Mouse (Mus musculus): Measurements from ENCODE around the gene Gm20509. TPM values are rescaled to one million over a fixed set of nuclear protein-coding genes. Genes with fewer than 3 reads are reported as not detected.
"Not testable (repeated sequence)": the region's sequence is repeated elsewhere in the genome, so short reads cannot be mapped to it uniquely, and the experiment has no call there.

Gene Gm20509
- total RNA-seq, 2 experiments from 2014 or later, result not detected

DNA sequence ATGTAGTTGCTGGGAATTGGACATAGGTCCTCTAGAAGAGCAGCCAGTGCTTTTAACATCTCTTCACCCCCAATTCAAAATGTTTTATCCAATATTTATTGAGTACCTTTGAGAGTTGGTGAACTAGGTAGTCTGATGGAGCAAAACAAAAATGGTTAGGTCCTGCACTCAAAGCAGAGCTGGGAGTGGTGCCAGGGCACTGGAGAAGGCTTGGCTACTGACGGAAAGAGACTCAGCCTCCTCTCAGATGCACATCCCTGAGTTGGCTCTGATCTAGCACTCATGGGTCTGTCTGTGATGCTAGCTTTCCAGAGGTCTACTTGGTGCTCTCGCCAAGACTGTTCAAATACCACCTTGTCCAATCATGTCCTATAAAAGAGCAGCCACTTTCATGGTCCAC, 4.4 kb upstream of the Gm20509 start:
- DNase-seq (ENCODE audit: low spot score in 2 of 2), result no peak

DNA sequence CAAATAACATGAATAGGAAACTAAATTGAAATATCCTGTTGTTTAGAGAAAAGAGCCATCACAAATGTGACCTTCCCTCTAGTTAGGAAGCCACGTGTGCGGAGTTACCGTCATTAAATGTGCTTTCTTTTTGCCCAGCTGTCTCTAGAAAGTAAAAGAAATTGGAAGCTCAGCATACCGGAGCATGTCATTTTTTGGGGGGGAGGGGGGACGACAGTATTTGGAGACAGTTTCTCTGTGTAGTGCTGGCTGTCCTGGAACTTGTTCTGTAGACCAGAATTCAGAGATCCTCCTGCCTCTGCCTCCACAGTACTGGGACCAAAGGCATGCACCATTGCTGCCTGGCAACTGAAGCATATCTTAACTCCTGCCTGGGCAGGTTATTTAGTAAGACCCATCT, 734 bp upstream of the Gm20509 start, which contains the start of gene Khdc3:
Khdc3 (plus strand) TSS at position 301 of the 400 bp plus-strand sequence.
- DNase-seq (ENCODE audit: low spot score in 2 of 2), result no peak

DNA sequence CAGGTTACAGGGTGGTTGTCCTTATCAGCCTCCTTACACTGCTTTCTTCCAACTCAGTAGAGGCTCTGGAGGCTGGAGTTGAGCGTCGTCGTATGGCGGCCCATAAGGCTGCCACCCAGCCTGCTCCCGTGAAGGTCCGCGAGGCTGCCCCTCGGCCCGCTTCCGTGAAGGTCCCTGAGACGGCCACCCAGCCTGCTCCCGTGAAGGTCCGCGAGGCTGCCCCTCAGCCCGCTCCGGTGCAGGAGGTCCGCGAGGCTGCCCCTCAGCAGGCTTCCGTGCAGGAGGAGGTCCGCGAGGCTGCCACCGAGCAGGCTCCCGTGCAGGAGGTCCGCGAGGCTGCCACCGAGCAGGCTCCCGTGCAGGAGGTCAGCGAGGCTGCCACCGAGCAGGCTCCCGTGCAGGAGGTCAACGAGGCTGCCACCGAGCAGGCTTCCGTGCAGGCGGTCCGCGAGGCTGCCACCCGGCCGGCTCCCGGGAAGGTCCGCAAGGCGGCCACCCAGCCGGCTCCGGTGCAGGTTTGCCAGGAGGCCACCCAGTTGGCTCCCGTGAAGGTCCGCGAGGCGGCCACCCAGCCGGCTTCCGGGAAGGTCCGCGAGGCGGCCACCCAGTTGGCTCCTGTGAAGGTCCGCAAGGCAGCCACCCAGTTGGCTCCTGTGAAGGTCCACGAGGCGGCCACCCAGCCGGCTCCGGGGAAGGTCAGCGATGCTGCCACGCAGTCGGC, 1.0 kb downstream of the Gm20509 start:
- DNase-seq (ENCODE audit: low spot score in 2 of 2), result peak; percentile 40 to 48

DNA sequence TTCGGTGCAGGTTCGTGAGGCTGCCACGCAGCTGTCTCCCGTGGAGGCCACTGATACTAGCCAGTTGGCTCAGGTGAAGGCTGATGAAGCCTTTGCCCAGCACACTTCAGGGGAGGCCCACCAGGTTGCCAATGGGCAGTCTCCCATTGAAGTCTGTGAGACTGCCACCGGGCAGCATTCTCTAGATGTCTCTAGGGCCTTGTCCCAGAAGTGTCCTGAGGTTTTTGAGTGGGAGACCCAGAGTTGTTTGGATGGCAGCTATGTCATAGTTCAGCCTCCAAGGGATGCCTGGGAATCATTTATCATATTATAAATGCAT, 1.6 kb downstream of the Gm20509 start:
- DNase-seq (ENCODE audit: low spot score in 2 of 2), result no peak

DNA sequence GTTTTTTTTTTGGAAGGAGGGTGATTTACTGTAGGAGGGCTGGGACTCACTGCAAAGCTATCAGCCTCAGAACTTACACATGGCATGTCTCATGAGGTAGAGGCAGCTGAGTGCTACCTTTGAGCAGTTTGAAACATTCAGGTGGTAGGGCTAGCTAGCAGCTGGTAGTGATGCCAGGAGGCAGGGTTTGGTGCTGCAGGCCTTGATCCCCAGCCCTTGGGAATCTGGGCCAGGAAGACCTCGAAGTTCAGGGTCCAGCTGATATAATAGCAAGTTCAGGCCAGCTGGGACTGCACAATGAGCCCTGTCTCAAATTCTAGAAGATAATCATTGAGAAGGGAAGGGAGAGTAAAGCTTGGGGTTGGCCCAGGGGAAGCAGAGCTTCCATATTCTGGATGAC, 2.9 kb downstream of the Gm20509 start:
- no peak for DNase-seq (ENCODE audit: low spot score in 2 of 2)

DNA sequence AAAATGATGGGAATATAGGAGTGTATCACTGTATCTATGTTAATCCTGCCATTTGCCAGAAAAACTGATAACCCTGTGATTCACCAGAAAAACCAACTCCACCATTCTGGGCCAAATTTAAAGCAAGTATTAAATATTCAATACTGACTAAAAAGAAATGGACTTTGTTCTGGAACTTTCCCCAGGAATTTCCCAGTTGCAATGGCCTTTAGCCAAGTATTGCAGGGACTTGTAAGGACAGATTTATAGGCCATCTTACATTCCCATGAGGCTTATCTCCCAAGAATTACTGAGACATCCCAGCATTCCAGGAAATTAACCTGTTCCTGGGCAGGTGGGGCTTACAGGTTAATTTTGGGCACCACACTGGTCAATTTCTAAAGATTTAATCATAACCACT, 3.5 kb downstream of the Gm20509 start:
- DNase-seq (ENCODE audit: low spot score in 2 of 2), result no peak

DNA sequence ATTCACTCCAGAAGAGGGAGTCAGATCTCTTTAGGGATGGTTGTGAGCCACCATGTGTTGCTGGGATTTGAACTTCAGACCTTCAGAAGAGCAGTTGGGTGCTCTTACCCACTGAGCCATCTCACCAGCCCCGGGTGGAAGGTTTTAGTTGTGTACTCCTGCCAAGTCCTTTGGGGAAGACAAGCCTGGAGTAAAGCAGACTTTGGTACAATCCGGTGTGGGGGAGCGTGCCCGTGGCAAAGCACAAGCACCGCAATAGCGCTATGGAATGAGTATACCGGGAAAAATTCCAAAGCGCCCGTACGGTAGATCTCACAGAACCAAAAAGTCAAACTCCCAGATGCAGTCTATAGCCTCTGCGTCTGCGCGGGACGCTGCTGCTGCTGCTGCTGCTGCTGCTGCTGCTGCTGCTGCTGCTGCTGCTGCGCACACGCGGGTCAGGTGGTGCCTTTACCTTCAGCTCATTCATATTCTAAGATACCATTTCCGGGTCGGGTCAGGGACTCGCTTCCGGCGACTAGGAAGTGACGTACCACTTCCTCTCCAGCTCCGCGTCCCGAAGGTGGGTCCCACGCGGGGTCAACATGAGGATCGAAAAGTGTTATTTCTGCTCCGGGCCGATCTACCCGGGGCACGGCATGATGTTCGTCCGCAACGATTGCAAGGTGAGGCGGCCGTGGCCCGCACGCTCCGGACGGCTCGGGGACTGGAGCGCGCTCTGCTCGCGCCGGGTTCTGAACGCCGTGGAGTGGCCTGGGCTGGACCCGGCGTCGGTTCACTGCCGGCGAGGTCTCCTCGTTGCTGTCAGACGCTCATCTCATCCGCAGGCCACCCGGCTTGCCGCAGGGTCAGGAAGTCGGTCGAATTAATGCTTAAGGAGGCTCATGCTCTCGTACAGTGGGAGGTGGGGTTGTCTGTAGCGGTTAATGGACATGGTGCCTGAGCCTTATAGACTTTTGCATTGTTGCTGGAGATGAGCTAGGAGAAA, 10.9 kb downstream of the Gm20509 start, which contains the start of gene Rsl24d1:
Rsl24d1 (plus strand) TSS at position 508 of the 988 bp plus-strand sequence.
- DNase-seq (ENCODE audit: low spot score in 2 of 2), result peak; percentile 70 to 74

DNA sequence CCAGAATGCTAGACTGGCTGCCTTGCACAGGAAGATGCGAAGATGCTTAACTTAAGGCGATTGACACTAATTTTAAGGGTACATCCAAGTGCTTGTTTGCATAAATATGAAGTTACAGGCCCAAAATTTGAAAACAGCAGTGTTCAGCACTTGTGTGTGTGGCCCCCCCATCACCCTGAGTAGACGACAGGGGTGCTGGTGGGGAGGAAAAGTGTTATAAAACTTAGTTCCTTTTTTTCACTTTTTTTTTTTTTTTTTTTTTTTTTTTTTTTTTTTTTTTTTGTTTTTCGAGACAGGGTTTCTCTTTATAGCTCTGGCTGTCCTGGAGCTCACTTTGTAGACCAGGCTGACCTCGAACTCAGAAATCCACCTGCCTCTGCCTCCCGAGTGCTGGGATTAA, 14.4 kb downstream of the Gm20509 start:
- not testable (repeated sequence) for DNase-seq (ENCODE audit: low spot score in 2 of 2)

DNA sequence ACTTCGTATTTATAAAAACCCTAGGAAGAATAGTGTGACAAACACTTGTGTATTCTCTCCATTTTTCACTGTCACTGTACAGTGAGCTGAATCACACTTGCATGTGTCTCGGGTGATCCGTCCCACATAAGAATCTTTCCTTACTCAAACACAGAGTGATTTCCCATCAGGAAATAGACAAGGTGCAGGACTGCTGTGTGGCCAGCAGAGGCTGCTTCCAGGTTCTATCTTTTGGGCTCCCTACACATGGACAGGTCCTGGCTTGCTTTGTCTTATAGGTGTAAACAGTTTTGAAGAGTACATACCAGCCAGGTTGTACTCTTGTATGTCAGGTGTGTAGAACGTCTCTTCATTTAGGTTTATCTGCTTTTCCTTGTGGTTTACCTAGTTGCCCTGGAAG, 15.7 kb downstream of the Gm20509 start:
- no peak for DNase-seq (ENCODE audit: low spot score in 2 of 2)

DNA sequence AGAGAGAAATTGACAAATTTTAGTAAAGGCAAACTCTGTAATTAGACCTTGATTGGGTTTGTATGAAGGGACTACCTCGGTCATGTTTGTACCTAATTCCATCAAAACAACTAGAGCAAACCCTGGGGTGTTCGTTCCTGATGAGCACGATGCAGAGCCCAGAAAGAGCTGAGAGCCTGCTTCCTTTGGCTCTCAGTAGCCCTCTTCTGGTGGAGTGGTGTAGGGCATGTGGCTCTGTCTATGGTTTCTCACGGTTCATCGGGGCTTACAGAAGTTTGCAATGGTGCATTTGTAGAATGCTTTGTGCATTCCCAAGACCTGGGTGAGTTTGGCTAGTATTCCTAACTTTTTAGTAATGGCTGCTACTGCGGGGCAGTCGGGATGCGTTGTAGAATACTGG, 19.5 kb downstream of the Gm20509 start:
- DNase-seq (ENCODE audit: low spot score in 2 of 2), result no peak

DNA sequence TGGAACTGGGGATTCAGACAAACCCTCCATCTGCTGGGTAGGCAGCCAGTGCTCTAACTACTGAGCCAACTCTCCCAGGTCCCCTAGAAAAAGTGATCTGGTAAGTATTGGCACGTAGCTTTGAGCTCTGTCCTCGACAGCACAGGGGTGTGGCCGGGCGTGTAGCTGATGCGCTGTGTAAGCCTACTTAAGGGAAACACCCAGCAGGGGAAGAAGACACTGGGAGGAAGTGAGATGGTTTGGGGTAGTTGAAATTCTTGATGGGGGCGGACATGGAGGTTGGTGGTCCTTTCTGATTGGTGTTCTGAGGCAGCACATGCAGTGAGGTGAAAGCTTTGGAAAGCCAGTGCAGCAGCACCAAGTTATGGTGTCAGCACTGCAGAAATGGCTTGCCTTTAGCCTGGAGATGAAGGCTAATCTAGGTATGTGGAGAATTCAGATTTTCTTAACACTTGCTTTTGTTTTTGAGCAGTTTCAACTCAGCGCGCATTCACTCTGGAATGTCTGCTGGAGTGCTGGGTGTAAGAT, 22.8 kb downstream of the Gm20509 start:
- DNase-seq (ENCODE audit: low spot score in 2 of 2), result no peak

DNA sequence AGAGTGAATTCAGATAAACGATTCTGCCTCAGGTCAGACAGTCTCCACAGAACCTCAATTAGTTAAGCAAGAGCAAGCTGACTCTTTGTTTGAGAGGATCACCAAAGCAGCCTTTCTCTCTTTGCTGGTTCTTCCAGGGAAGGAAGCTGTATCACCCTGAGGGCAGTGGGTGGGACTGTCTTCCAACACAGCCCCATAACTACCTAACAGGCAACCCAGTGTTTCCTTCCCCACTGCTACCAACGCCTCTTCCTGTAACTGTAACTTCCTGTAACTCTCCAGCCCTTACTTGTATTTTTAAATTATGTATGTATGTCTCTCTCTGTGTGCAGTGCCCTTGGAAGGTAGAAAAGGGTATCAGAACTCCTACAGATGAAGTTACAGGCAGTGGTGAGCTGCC, 25.2 kb downstream of the Gm20509 start:
- DNase-seq (ENCODE audit: low spot score in 2 of 2), result no peak

DNA sequence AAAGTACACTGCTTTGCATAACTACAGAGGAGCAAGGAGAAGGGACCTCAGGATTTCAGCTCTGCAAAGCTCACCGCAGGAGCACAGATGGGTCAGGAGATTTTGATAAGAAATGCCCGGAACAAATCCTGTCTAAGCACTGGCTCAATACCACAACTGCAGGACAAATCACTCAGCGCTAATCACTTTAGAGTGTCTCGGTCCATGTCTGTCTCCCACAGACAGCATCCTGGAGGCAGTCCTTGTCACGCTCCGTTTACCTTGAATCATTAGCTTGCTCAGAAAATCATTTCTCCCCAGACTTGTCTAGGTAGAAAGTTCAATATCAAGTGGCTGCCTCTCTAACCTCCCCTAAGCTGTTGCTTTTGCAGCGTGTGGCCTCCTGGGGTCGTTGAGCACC, 27.6 kb downstream of the Gm20509 start:
- no peak for DNase-seq (ENCODE audit: low spot score in 2 of 2)

DNA sequence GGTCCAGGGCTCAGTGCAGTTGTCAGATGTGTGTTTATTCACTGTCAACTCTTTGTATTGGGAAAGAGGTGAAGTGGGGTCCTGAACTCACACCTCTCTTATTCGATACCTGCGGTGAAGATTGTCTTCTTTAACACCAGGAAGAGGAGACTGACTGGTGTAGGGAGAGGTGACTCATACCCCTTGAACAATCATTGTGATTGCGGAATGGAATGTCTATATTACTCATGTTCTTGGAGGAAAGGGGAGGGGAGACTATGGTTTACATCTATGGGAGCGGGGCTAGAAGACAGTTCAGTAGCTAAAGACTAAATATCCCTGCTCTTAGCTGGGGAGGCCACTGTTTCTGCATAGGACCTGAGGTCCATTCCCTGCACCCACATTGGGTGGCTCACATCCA, 28.3 kb downstream of the Gm20509 start:
- no peak for DNase-seq (ENCODE audit: low spot score in 2 of 2)

DNA sequence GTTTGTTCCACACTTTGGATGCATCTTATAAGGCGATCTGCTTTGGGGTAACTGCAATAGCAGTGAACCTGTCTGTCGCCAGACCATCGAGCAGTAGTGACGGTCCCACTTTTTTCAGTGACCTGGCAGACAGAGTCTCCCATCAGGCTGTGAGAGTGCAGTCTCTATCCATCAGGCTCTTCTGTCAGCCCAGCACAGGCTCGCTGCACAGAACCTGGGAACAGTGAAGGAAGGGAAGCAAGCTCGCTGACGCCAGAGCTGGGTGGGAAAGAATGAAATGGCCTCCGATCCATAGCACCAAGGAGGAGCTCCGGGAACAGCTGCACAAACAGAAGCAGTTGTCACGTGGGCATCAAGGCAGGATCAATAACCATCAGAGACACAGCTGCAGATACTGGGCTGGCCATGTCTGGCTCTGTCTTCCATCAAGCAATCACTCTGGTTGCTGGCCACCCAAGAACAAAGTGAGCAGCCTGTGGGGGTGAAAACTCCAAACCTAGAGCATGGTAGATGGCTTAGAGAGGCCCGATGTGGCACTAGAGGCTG, 35.1 kb downstream of the Gm20509 start:
- DNase-seq (ENCODE audit: low spot score in 2 of 2), result no peak

DNA sequence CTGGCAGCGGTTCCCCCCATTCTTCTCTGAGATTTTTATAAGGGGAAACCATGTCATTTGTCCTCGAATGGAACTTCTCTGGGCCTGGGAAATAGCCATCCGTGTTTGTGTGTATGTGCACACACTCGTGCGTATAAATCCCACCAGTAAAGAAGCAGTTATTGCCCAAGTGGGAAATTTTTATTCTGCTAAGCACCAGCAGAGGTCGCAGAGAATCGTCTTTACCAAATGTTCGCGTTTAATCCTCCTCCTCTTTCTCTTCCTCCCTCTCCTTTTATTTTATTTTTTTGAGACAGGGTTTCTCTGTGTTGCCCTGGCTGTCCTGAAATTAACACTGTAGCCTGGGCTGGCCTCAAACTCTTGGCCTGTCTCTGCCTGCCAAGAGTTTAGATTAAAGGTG, 52.1 kb downstream of the Gm20509 start:
- DNase-seq (ENCODE audit: low spot score in 2 of 2), result no peak

DNA sequence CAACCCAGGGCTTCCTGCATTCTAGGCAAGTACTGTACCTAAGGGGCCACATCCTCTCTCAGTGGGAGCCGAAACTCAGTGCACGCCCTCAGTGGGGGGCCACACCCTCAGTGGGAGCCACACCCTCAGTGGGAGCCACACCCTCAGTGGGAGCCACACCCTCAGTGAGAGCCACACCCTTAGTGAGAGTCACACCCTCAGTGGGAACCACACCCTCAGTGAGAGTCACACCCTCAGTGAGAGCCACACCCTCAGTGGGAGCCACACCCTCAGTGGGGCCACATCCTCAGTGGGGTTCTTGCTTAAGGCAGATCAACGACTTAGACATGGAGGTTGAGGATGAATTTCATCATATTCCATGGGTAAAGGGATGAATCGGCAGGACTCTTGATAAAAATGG, 55.7 kb downstream of the Gm20509 start:
- no peak for DNase-seq (ENCODE audit: low spot score in 2 of 2)

DNA sequence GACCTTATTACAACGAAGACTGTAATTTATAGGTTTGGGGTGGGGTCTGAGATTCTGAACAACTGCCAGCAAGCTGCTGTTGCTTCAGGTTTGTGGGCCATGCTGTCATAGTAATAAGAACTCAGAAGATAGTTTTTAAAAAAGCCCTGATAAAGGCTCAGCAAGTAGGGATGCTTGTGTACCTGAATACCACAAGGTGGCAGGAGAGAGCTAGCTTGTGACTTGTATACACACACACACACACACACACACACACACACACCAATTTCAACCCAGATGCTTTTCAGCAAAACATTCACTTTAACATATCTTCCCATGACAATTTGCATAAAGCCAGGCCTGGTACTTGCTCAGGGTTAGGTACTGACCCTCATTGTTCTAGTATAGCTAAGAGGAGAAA, 57.0 kb downstream of the Gm20509 start:
- no peak for DNase-seq (ENCODE audit: low spot score in 2 of 2)

DNA sequence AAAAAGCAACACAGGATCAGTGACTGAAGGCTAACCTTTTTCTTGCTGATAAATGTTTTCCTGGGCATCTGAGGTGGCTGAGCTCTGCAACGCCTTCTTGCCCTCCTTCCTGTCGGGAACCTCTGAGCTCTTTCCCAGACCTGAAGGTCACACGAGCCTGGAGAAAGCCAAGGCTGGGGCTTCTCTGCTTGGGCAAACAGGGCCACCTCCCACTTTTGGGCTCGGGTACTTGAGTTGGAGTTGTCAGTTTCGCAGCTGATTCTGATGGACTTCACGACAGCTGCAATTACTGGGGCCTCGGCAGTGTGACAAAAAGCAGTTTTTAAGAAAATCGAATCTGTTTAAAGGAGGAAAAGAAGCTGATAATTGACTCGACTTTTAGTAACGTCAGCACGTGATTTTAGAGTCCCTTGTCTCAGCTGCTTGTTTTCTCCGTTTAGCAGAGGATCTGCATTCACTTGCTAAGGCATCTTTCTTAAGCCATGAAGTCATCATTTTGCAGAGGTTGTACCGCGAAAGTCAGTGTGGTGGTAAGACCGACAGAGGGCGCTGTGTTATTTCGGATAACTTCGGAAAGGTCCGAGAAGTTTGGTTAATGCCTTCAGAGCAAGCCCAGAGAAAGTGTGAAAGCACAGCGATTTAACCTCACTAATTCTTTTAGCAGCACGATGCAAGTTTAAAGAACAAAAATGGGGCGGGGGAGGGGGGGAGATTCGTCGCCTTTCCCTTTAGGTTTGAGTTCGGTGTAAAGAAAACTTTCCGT, 60.5 kb downstream of the Gm20509 start:
- peak; percentile 72 for DNase-seq (ENCODE audit: low spot score in 2 of 2)

DNA sequence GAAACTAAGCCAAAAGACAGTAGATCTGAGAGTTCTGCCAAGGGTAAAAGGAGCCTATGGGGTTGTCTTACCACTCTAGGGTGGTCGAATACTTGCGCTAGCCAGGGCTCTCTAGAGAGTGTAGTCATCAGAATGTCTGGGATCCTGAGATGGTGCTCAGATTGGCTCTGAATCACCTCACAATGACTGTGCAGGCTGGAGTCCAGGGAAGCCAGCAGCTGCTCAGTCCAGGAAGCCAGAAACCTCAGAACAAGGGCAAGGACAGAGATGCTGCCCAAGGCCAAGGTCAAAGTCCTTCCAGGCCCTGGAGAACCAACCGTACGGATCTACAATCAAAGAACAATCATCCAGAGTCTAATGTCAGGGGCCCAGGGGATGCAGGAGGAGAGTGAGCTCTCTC, 63.4 kb downstream of the Gm20509 start:
- DNase-seq (ENCODE audit: low spot score in 2 of 2), result peak in 1 of 2 experiments; percentile 25
